Mouse (Mus musculus): ENCODE data around the gene Galntl6. TPM values are rescaled to one million over a fixed set of nuclear protein-coding genes. Genes with fewer than 3 reads are reported as not detected.

Galntl6 gene
- polyA plus RNA-seq, 1 experiment from 2014 or later, result 10.3 TPM

- Histone ChIP-seq H3K27ac (replicated peaks) (no peak overlapping the region), H3K4me1 (replicated peaks) (no peaks in the 10 kb centered on the region), H3K36me3 (no peaks in the 10 kb centered on the region), H3K4me3 (no peak overlapping the region), H3K27me3 (no peaks in the 10 kb centered on the region), H3K9ac (no peak overlapping the region), H3K4me2 (no peak overlapping the region), H3K9me3 (no peaks in the 10 kb centered on the region)
- WGBS, result 16% methylated on average over 2 of the region's 2 CpGs
- no peak for ATAC-seq (ENCODE audit: low read depth)
Measured at GRCm38 (mm10) chr8:57732795-57733194, 1179.6 kb downstream of the Galntl6 start.

DNA sequence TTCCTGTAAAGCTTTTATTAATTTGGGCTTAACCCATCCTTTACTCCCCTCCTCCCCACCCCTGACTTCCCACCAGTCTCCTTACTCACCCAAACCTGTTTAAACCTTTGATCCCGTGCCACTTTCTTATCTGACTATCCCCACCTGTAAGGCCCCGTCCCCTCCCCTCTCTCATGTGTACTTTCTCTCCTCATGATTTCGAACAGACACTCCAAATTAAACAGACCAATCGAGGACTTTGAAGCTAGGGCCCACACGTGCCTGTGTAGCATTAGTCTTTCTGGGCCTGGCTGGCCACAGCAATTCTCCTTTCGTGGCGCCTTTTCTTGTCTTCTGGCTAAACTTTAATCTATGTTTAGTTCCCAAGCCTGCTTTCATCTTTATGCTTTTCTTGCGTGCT is 1180.8 kb downstream of the Galntl6 start:
- Histone ChIP-seq H3K4me3 (no peak overlapping the region), H3K4me2 (no peak overlapping the region), H3K9ac (no peak overlapping the region), H3K4me1 (replicated peaks) (no peaks in the 10 kb centered on the region), H3K9me3 (no peaks in the 10 kb centered on the region), H3K36me3 (no peaks in the 10 kb centered on the region), H3K27me3 (no peaks in the 10 kb centered on the region), H3K27ac (replicated peaks) (no peak overlapping the region)
- no peak for ATAC-seq (ENCODE audit: low read depth)
- WGBS, result 72% methylated on average over 8 of the region's 8 CpGs

DNA sequence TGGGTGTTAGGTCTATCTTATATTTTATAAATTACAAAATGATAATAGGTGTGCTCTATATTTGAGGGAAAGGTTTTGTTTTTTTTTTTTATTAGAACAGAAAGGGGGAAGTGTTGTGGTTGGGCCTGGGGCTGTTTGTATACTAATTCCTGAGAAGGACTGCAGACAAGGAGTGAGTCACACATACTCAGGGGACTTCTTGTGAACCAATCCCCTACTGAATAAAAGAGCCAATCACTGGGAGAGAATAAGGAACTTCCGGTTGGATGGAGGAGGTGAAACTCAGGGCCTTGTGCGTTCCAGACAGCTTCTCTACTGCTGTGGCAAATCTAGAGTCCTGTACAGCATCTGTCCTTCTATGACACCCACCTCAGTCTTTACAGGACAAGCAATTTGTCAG is 1184.2 kb downstream of the Galntl6 start:
- Histone ChIP-seq H3K9me3 (no peaks in the 10 kb centered on the region), H3K27me3 (no peaks in the 10 kb centered on the region), H3K4me2 (no peak overlapping the region), H3K4me1 (replicated peaks) (no peaks in the 10 kb centered on the region), H3K36me3 (no peaks in the 10 kb centered on the region), H3K4me3 (no peak overlapping the region), H3K27ac (replicated peaks) (no peak overlapping the region), H3K9ac (no peak overlapping the region)
- ATAC-seq (ENCODE audit: low read depth), result no peak
- 74% methylated on average over 2 of the region's 2 CpGs for WGBS

DNA sequence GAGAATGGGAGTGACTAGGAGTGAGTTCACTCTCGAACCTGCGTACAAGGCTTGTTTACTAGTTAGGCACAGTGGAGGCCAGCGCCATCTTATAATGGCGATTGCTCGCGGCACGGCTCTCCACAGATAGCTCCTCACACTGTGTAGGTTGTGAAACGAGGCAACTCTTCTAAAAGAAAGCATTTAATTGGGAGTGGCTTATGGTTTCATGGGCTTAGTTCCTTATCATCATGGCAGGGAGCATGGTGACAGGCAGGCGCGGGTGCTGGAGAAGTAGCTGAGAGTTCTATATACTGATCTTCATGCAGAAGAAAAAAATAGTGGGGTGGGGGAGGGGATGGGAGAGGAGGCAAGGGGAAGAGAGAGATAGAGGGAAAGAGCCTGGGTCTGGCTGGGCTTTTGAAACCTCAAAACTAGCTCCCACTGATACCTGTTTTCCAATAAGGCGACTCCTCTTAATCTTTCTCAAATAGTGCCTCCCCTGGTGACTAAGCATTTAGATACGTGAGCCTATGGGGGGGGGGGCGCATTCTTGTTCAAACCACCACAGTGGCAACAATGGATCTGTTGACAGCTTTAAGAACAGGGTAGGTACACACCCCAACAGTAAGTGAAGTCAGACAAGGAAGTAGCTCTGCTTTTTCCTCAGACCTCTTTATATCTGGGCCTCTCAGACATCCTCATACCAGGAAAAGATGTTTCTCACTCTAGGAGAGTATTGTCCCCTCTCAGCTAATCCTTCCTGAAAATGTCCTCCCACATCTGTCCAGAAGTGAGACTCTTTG is 1187.4 kb downstream of the Galntl6 start:
- 94% methylated on average over 13 of the region's 13 CpGs for WGBS
- Histone ChIP-seq H3K4me2 (no peak overlapping the region), H3K9me3 (no peaks in the 10 kb centered on the region), H3K9ac (no peak overlapping the region), H3K4me1 (replicated peaks) (no peaks in the 10 kb centered on the region), H3K4me3 (no peak overlapping the region), H3K27me3 (no peaks in the 10 kb centered on the region), H3K36me3 (no peaks in the 10 kb centered on the region), H3K27ac (replicated peaks) (no peak overlapping the region)
- ATAC-seq (ENCODE audit: low read depth), result no peak

Other genes starting within 250 kb of the Galntl6 start
- 7.6 and 10.7 TPM in 2 replicates for gene BC030500, start 885 bp downstream of the Galntl6 start, polyA plus RNA-seq (2015; fragmentation: Nextera tagmentation; extraction: Ambion mirVana)